Mouse (Mus musculus): ENCODE data around the gene E130308A19Rik. TPM values are rescaled to one million over a fixed set of nuclear protein-coding genes. Genes with fewer than 3 reads are reported as not detected.

The E130308A19Rik gene
- polyA plus RNA-seq, 1 experiment from 2014 or later = 25.1 TPM

DNA sequence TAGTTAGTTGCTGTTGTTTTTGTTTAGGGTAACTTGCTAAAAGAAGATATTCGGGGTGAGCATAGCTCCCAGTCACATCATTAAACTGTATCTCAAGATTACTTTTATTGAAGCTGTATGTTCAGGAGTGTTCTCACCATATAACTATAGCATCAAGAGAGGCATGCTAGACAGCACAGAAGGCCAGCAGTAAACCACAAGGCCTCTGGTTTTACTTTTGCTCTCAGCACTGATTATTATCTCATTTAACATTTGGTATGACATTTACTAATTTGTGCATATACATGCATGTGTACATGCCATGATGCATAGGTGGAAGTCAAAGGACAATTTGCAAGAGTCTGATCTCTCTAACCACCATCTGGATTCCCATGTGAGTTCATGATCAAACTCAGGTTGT, 43.1 kb downstream of the E130308A19Rik start:
- Histone ChIP-seq H3K9me3 (no peaks in the 10 kb centered on the region), H3K4me3 (no peak overlapping the region), H3K9ac (no peak overlapping the region), H3K27me3 (no peaks in the 10 kb centered on the region), H3K36me3 (no peaks in the 10 kb centered on the region), H3K4me2 (no peak overlapping the region), H3K4me1 (peaks cover 7% of the 10 kb centered on the region; the same call in 1 of the 2 replicates), H3K27ac (no peak overlapping the region)
- 81% methylated on average over 1 of the region's 1 CpGs for WGBS
- no peak for ATAC-seq (ENCODE audit: borderline replicate concordance, extremely low read depth, low FRiP score, low TSS enrichment)

- WGBS = 71% methylated on average over 2 of the region's 2 CpGs
- H3K27ac ChIP-seq = no peak overlapping the region
- peaks cover 11% of the 10 kb centered on the region for H3K4me1 ChIP-seq
- no peaks in the 10 kb centered on the region for H3K9me3 ChIP-seq
- no peaks in the 10 kb centered on the region for H3K27me3 ChIP-seq
- no peak overlapping the region for H3K4me2 ChIP-seq
- H3K36me3 ChIP-seq = no peaks in the 10 kb centered on the region
- no peak overlapping the region for H3K9ac ChIP-seq
- no peak for ATAC-seq (ENCODE audit: borderline replicate concordance, extremely low read depth, low FRiP score, low TSS enrichment)
- no peak overlapping the region for H3K4me3 ChIP-seq
Measured at GRCm38 (mm10) chr4:59670015-59670414, 44.0 kb downstream of the E130308A19Rik start.

DNA sequence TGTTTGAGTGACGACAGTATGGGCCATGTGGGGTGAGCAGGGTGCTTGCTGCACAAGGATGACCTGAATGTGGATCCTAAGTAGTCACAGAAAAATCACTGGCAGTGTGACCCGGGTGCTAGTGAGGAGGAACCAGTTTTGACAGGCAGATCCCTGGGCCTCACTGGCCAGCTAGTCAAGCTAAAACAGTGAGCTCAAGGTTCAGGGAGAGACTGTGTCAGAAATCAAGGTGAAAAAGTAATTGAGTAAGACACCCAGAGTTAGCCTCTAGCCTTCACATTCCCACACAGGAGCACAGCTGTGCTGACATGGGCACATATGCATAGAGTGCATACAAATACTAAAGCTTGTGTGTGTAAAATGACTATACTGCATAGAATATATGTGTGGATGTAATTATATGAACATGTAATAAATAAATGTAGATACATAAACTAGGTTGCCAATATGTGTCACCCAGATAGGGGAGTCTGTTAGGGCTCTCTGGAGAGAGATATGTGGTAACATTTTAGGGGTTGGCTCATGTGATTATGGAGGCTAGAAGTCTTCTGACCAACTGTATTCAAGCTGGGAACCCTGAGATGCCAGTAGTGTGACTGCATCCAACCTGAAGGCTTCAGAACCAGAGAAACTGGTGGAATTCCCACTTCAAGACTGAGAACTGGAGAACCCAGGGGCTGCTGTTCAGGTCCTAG, 47.6 kb downstream of the E130308A19Rik start:
- no peak for ATAC-seq (ENCODE audit: borderline replicate concordance, extremely low read depth, low FRiP score, low TSS enrichment)
- H3K9me3 ChIP-seq = no peaks in the 10 kb centered on the region
- no peaks in the 10 kb centered on the region for H3K36me3 ChIP-seq
- H3K4me3 ChIP-seq = no peak overlapping the region
- WGBS = 81% methylated on average over 2 of the region's 2 CpGs
- no peak overlapping the region for H3K9ac ChIP-seq
- no peaks in the 10 kb centered on the region for H3K27me3 ChIP-seq
- no peak overlapping the region for H3K27ac ChIP-seq
- H3K4me2 ChIP-seq = no peak overlapping the region
- H3K4me1 ChIP-seq = peaks cover 10% of the 10 kb centered on the region

GRCm38 (mm10) chr4:59674929-59675679, 49.1 kb downstream of the E130308A19Rik start:
- Histone ChIP-seq H3K4me2 (no peak overlapping the region), H3K27me3 (no peaks in the 10 kb centered on the region), H3K4me3 (no peak overlapping the region), H3K9me3 (no peaks in the 10 kb centered on the region), H3K4me1 (peaks cover 10% of the 10 kb centered on the region), H3K36me3 (no peaks in the 10 kb centered on the region), H3K27ac (no peak overlapping the region; the same call in 1 of the 2 replicates), H3K9ac (no peak overlapping the region)
- ATAC-seq (ENCODE audit: borderline replicate concordance, extremely low read depth, low FRiP score, low TSS enrichment) = no peak
- whole genome bisulfite sequencing = 46% methylated on average over 8 of the region's 8 CpGs

DNA sequence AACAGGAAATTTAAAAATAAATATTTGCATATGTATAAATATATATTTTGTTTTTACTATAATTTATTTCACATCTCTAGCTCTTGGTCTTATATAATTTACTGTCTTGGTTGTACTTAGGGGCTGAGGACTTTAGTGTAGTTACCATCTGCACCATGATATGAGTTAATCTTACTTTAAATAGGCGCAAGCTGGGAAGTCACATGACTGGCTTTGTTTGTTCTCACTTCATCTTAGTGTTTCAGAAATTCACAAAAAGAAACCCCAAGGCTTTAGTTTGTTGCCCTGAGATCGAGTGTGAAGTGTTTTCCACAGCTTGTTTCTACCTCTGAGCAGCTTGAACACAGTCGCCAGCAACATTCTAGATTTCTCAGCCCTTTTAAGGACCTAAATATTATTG, 49.7 kb downstream of the E130308A19Rik start:
- Histone ChIP-seq H3K4me2 (no peak overlapping the region), H3K27me3 (no peaks in the 10 kb centered on the region), H3K4me3 (no peak overlapping the region), H3K36me3 (no peaks in the 10 kb centered on the region), H3K9ac (no peak overlapping the region), H3K4me1 (peaks cover 10% of the 10 kb centered on the region), H3K9me3 (no peaks in the 10 kb centered on the region), H3K27ac (no peak overlapping the region)
- ATAC-seq (ENCODE audit: borderline replicate concordance, extremely low read depth, low FRiP score, low TSS enrichment) = no peak
- 34% methylated on average over 3 of the region's 3 CpGs for WGBS

- 88% methylated on average over 1 of the region's 1 CpGs for WGBS
- H3K4me2 ChIP-seq = no peak overlapping the region
- no peak overlapping the region for H3K27ac ChIP-seq
- no peak overlapping the region for H3K9ac ChIP-seq
- no peak overlapping the region for H3K4me3 ChIP-seq
- ATAC-seq (ENCODE audit: borderline replicate concordance, extremely low read depth, low FRiP score, low TSS enrichment) = no peak
- H3K4me1 ChIP-seq = no peaks in the 10 kb centered on the region
- H3K27me3 ChIP-seq = no peaks in the 10 kb centered on the region
- no peaks in the 10 kb centered on the region for H3K36me3 ChIP-seq
- H3K9me3 ChIP-seq = no peaks in the 10 kb centered on the region
Measured at GRCm38 (mm10) chr4:59681383-59681782, 55.4 kb downstream of the E130308A19Rik start.

GRCm38 (mm10) chr4:59682491-59682890, 56.5 kb downstream of the E130308A19Rik start:
- H3K9me3 ChIP-seq = no peaks in the 10 kb centered on the region
- no peaks in the 10 kb centered on the region for H3K27me3 ChIP-seq
- no peak overlapping the region for H3K4me3 ChIP-seq
- no peaks in the 10 kb centered on the region for H3K36me3 ChIP-seq
- no peak overlapping the region for H3K4me2 ChIP-seq
- 50% methylated on average over 3 of the region's 3 CpGs for WGBS
- no peak for ATAC-seq (ENCODE audit: borderline replicate concordance, extremely low read depth, low FRiP score, low TSS enrichment)
- no peak overlapping the region for H3K27ac ChIP-seq
- no peaks in the 10 kb centered on the region for H3K4me1 ChIP-seq
- H3K9ac ChIP-seq = no peak overlapping the region

DNA sequence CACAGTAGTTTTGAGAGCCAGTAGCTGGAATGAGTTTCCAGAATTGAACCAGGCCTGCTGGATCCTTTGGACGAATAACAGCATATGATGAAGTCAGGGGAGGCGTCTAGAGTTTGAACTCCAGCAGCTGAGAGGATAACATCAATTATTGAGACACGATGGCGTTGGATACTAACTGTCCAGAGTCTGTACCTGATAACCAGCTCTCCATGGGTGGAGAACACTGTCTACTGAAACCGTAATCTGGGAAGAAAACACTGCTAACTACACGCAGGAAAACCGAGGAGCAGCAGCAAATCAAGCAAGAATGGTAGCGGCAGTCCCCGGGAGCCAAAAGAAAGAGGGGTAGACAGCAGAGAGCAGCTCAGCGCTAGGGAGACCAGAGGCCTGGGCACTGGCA, 56.9 kb downstream of the E130308A19Rik start:
- no peak overlapping the region for H3K27ac ChIP-seq
- no peak overlapping the region for H3K9ac ChIP-seq
- 62% methylated on average over 10 of the region's 10 CpGs for WGBS
- H3K27me3 ChIP-seq = no peaks in the 10 kb centered on the region
- no peak overlapping the region for H3K4me2 ChIP-seq
- H3K36me3 ChIP-seq = no peaks in the 10 kb centered on the region
- no peaks in the 10 kb centered on the region for H3K4me1 ChIP-seq
- H3K4me3 ChIP-seq = no peak overlapping the region
- no peaks in the 10 kb centered on the region for H3K9me3 ChIP-seq
- no peak for ATAC-seq (ENCODE audit: borderline replicate concordance, extremely low read depth, low FRiP score, low TSS enrichment)

- Histone ChIP-seq H3K27ac (no peak overlapping the region), H3K4me1 (no peaks in the 10 kb centered on the region), H3K4me2 (no peak overlapping the region), H3K9me3 (no peaks in the 10 kb centered on the region), H3K36me3 (no peaks in the 10 kb centered on the region), H3K27me3 (no peaks in the 10 kb centered on the region), H3K9ac (no peak overlapping the region), H3K4me3 (no peak overlapping the region)
- no peak for ATAC-seq (ENCODE audit: borderline replicate concordance, extremely low read depth, low FRiP score, low TSS enrichment)
- 46% methylated on average over 4 of the region's 4 CpGs for WGBS
Measured at GRCm38 (mm10) chr4:59684306-59684705, 58.3 kb downstream of the E130308A19Rik start.

DNA sequence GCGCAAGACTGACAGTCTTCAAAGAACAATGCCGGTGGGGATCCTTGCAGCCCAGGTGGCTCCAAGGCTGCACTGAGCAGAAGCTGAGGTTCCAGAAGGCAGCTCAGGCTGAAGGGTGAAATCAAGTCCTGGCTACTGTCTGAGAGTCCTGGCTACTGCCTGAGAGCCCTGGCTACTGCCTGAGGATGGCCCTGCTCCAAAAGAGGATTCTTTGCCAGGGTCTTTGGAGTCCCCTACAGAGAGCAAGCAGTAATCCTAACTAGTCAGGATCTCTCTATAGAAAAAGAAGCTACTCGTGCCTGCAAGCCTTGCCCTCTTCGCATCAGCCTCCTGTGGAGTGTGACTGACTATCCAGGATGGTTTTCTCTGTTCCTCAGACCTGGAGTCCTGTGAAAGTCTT, 60.7 kb downstream of the E130308A19Rik start:
- 74% methylated on average over 4 of the region's 4 CpGs for WGBS
- no peak for ATAC-seq (ENCODE audit: borderline replicate concordance, extremely low read depth, low FRiP score, low TSS enrichment)
- no peaks in the 10 kb centered on the region for H3K27me3 ChIP-seq
- H3K4me1 ChIP-seq = no peaks in the 10 kb centered on the region
- H3K36me3 ChIP-seq = peaks cover 6% of the 10 kb centered on the region; the same call in 1 of the 2 replicates
- H3K4me3 ChIP-seq = no peak overlapping the region
- no peak overlapping the region for H3K9ac ChIP-seq
- no peak overlapping the region for H3K27ac ChIP-seq
- H3K9me3 ChIP-seq = no peaks in the 10 kb centered on the region
- H3K4me2 ChIP-seq = no peak overlapping the region

GRCm38 (mm10) chr4:59689055-59689454, 63.0 kb downstream of the E130308A19Rik start:
- H3K27ac ChIP-seq = no peak overlapping the region
- ATAC-seq (ENCODE audit: borderline replicate concordance, extremely low read depth, low FRiP score, low TSS enrichment) = no peak
- H3K9me3 ChIP-seq = no peaks in the 10 kb centered on the region
- no peak overlapping the region for H3K4me3 ChIP-seq
- H3K4me1 ChIP-seq = no peaks in the 10 kb centered on the region
- 75% methylated on average over 4 of the region's 4 CpGs for WGBS
- peaks cover 6% of the 10 kb centered on the region; the same call in 1 of the 2 replicates for H3K36me3 ChIP-seq
- no peak overlapping the region for H3K4me2 ChIP-seq
- no peaks in the 10 kb centered on the region for H3K27me3 ChIP-seq
- no peak overlapping the region for H3K9ac ChIP-seq

GRCm38 (mm10) chr4:59690145-59690544, 64.1 kb downstream of the E130308A19Rik start:
- no peak overlapping the region for H3K4me3 ChIP-seq
- H3K4me2 ChIP-seq = no peak overlapping the region
- H3K27me3 ChIP-seq = no peaks in the 10 kb centered on the region
- H3K27ac ChIP-seq = no peak overlapping the region
- no peaks in the 10 kb centered on the region for H3K9me3 ChIP-seq
- 86% methylated on average over 4 of the region's 4 CpGs for WGBS
- no peak overlapping the region for H3K9ac ChIP-seq
- H3K36me3 ChIP-seq = peaks cover 6% of the 10 kb centered on the region; the same call in 1 of the 2 replicates
- H3K4me1 ChIP-seq = no peaks in the 10 kb centered on the region
- ATAC-seq (ENCODE audit: borderline replicate concordance, extremely low read depth, low FRiP score, low TSS enrichment) = no peak

Data from lung, embryonic 15.5 days (tissue).